Mouse (Mus musculus): ENCODE results near the gene Adamtsl5.

- TF ChIP-seq CTCF (IDR thresholded peaks at IDR 0.05; ENCODE audit: borderline replicate concordance, insufficient read depth, low read length) (no peak), POLR2A (IDR thresholded peaks at IDR 0.05; ENCODE audit: low read depth, low read length) (no peak)
Observed at GRCm38 (mm10) chr10:80298571-80299281, 49.5 kb downstream of the Adamtsl5 start.

Data from embryonic fibroblast, embryonic 13.5 days (primary cell).